Mouse (Mus musculus) ES-Bruce4 (cell line): Measurements from ENCODE around the gene Sgsm3. TPM values are rescaled to one million over a fixed set of nuclear protein-coding genes. Genes with fewer than 3 reads are reported as not detected.

Experiments
- H3K27ac ChIP-seq: 2 replicates; pipeline ENCODE4 v1.5.1; 2012; ENCODE audit warnings: low read length, inconsistent platforms; ENCODE audit not compliant: insufficient read depth
- H3K27me3 ChIP-seq: 2 replicates; pipeline ENCODE4 v1.6.1; 2012; ENCODE audit warnings: mild to moderate bottlenecking, low read length, inconsistent platforms; ENCODE audit not compliant: control insufficient read depth, poor library complexity, insufficient read depth, severe bottlenecking
- H3K36me3 ChIP-seq: 2 replicates; pipeline ENCODE4 v1.6.1; 2012; ENCODE audit warnings: inconsistent platforms, mild to moderate bottlenecking, low read length, moderate library complexity; ENCODE audit not compliant: control insufficient read depth, poor library complexity, insufficient read depth, severe bottlenecking
- H3K4me1 ChIP-seq: one replicate; pipeline ENCODE4 v1.8.1; 2011; ENCODE audit warnings: low read length; ENCODE audit not compliant: control insufficient read depth, insufficient read depth
- H3K4me3 ChIP-seq: 2 replicates; pipeline ENCODE4 v1.5.1; 2011; ENCODE audit warnings: low read depth, mild to moderate bottlenecking, low read length
- H3K9ac ChIP-seq: 2 replicates; pipeline ENCODE4 v1.6.1; 2012; ENCODE audit warnings: low read depth, mild to moderate bottlenecking, inconsistent platforms; ENCODE audit not compliant: poor library complexity, severe bottlenecking
- H3K9me3 ChIP-seq: replicated peaks from 2 replicates; pipeline ENCODE4 v1.6.1; 2012; ENCODE audit warnings: mild to moderate bottlenecking, low read length, inconsistent platforms; ENCODE audit not compliant: control insufficient read depth, poor library complexity, insufficient read depth, severe bottlenecking
- CTCF ChIP-seq: IDR thresholded peaks from one replicate; pipeline ENCODE4 v1.8.1; 2011; ENCODE audit warnings: low read depth, low read length
- EP300 ChIP-seq: IDR thresholded peaks from 2 replicates; pipeline ENCODE4 v1.6.1; 2011; ENCODE audit warnings: low read depth, low read length; ENCODE audit not compliant: insufficient read depth
- POLR2A ChIP-seq: IDR thresholded peaks from one replicate; pipeline ENCODE4 v1.8.1; 2011; ENCODE audit warnings: low read length; ENCODE audit not compliant: insufficient read depth
- polyA plus RNA-seq: library from polyadenylated mRNA; stranded (reverse); fragments of >200 nt; gene quantifications from 2 replicates; pipeline ENCODE4 v1.2.4, GENCODE M21; 2011; ENCODE audit warnings: low read depth; ENCODE audit not compliant: missing spikeins, insufficient read depth, insufficient read length

Gene Sgsm3
- polyA plus RNA-seq, 1 experiment, result 18.0 TPM

GRCm38 (mm10) chr15:81015068-81015744 is 37.6 kb downstream of the Sgsm3 start:
- Histone ChIP-seq H3K9ac (no peak overlapping the region), H3K27me3 (no peaks in the 10 kb centered on the region), H3K9me3 (no peaks in the 10 kb centered on the region), H3K27ac (no peak overlapping the region), H3K4me3 (no peak overlapping the region), H3K36me3 (no peaks in the 10 kb centered on the region), H3K4me1 (no peaks in the 10 kb centered on the region)
- TF ChIP-seq POLR2A (no peak), EP300 (no peak), CTCF (no peak)

GRCm38 (mm10) chr15:81016488-81016887 is 38.9 kb downstream of the Sgsm3 start:
- Histone ChIP-seq H3K9me3 (no peaks in the 10 kb centered on the region), H3K27me3 (no peaks in the 10 kb centered on the region), H3K4me3 (no peak overlapping the region), H3K4me1 (no peaks in the 10 kb centered on the region), H3K36me3 (no peaks in the 10 kb centered on the region), H3K27ac (no peak overlapping the region), H3K9ac (no peak overlapping the region)
- TF ChIP-seq POLR2A, result no peak
- no peak for TF ChIP-seq EP300
- TF ChIP-seq CTCF, result no peak

- Histone ChIP-seq H3K9me3 (no peaks in the 10 kb centered on the region), H3K36me3 (no peaks in the 10 kb centered on the region), H3K4me3 (no peak overlapping the region), H3K4me1 (no peaks in the 10 kb centered on the region), H3K27ac (no peak overlapping the region), H3K27me3 (no peaks in the 10 kb centered on the region), H3K9ac (no peak overlapping the region)
- TF ChIP-seq CTCF, result no peak
- TF ChIP-seq POLR2A, result no peak
Observed at GRCm38 (mm10) chr15:81017308-81017707, 39.7 kb downstream of the Sgsm3 start.

GRCm38 (mm10) chr15:81021377-81021776 is 43.8 kb downstream of the Sgsm3 start:
- H3K9me3 ChIP-seq, result no peaks in the 10 kb centered on the region
- no peak overlapping the region for H3K9ac ChIP-seq
- no peak overlapping the region for H3K27ac ChIP-seq
- no peaks in the 10 kb centered on the region for H3K4me1 ChIP-seq
- TF ChIP-seq EP300, result no peak
- TF ChIP-seq CTCF, result no peak
- TF ChIP-seq POLR2A, result no peak
- H3K27me3 ChIP-seq, result no peaks in the 10 kb centered on the region
- no peaks in the 10 kb centered on the region for H3K36me3 ChIP-seq
- H3K4me3 ChIP-seq, result no peak overlapping the region

GRCm38 (mm10) chr15:81022437-81022836 is 44.9 kb downstream of the Sgsm3 start:
- Histone ChIP-seq H3K36me3 (no peaks in the 10 kb centered on the region), H3K27me3 (no peaks in the 10 kb centered on the region), H3K27ac (no peak overlapping the region), H3K4me3 (no peak overlapping the region), H3K9me3 (no peaks in the 10 kb centered on the region), H3K4me1 (no peaks in the 10 kb centered on the region), H3K9ac (no peak overlapping the region)
- TF ChIP-seq POLR2A, result no peak
- no peak for TF ChIP-seq CTCF
- no peak for TF ChIP-seq EP300

- Histone ChIP-seq H3K4me1 (no peaks in the 10 kb centered on the region), H3K4me3 (no peak overlapping the region), H3K9me3 (no peaks in the 10 kb centered on the region), H3K9ac (no peak overlapping the region), H3K27ac (no peak overlapping the region), H3K27me3 (no peaks in the 10 kb centered on the region), H3K36me3 (no peaks in the 10 kb centered on the region)
- TF ChIP-seq POLR2A (no peak), CTCF (no peak)
Observed at GRCm38 (mm10) chr15:81023842-81024241, 46.3 kb downstream of the Sgsm3 start.
